Mouse (Mus musculus) heart, embryonic 14.5 days (tissue): ENCODE measurements at regions not wholly inside any gene's neighbourhood (a gene's known extent, or its start where the extent isn't known, plus 50 kb on each side); places are given as distances from the start of the nearest gene placed in this dataset.

ENCODE experiments used
- ATAC-seq: fragments of 200-750 bp; cut with Nextera tagmentation; 2 replicates; pipeline ENCODE4 v1.8.0; 2017; ENCODE audit warnings: low read depth, moderate TSS enrichment; ENCODE audit not compliant: insufficient number of reproducible peaks, insufficient read depth, low FRiP score
- H3K27ac ChIP-seq, 2 experiments: fragments of 200-500 bp in 1 of 2; fragments of 300-500 bp in 1 of 2; sonication (generic) in 1 of 2; replicated peaks in 1 of 2; 2 replicates each; pipeline ENCODE4 v1.5.1; 2012 to 2014; ENCODE audit warnings: low read depth in 2 of 2, low read length in 2 of 2, control low read depth in 1 of 2, mild to moderate bottlenecking in 1 of 2, mixed read lengths in 1 of 2; ENCODE audit not compliant: control insufficient read depth in 1 of 2, insufficient read depth in 1 of 2
- H3K27me3 ChIP-seq: fragments of 300-500 bp; sonication (generic); 2 replicates; pipeline ENCODE4 v1.6.1; 2014; ENCODE audit warnings: mild to moderate bottlenecking, low read length, control low read depth; ENCODE audit not compliant: control insufficient read depth, insufficient read depth
- H3K36me3 ChIP-seq: fragments of 300-500 bp; sonication (generic); 2 replicates; pipeline ENCODE4 v1.6.1; 2014; ENCODE audit warnings: mild to moderate bottlenecking, control low read depth, low read length, mixed read lengths; ENCODE audit not compliant: control insufficient read depth, insufficient read depth
- H3K4me1 ChIP-seq, 2 experiments: fragments of 200-500 bp in 1 of 2; fragments of 300-500 bp in 1 of 2; sonication (generic) in 1 of 2; 2 replicates each; pipeline ENCODE4 v1.6.1; 2012 to 2014; ENCODE audit warnings: low read length in 2 of 2, control low read depth in 1 of 2, mixed read lengths in 1 of 2; ENCODE audit not compliant: control insufficient read depth in 2 of 2, insufficient read depth in 2 of 2
- H3K4me2 ChIP-seq: fragments of 300-500 bp; sonication (generic); 2 replicates; pipeline ENCODE4 v1.6.1; 2014; ENCODE audit warnings: mild to moderate bottlenecking, low read length
- H3K4me3 ChIP-seq, 2 experiments: fragments of 200-500 bp in 1 of 2; fragments of 300-500 bp in 1 of 2; sonication (generic) in 1 of 2; 2 replicates each; pipeline ENCODE4 v1.5.1; 2012 to 2014; ENCODE audit warnings: low read length in 2 of 2, mild to moderate bottlenecking in 2 of 2, control low read depth in 1 of 2, low read depth in 1 of 2, moderate library complexity in 1 of 2; ENCODE audit not compliant: control insufficient read depth in 1 of 2, insufficient read depth in 1 of 2
- H3K9ac ChIP-seq: fragments of 300-500 bp; sonication (generic); 2 replicates; pipeline ENCODE4 v1.6.1; 2014; ENCODE audit warnings: mild to moderate bottlenecking, low read length
- H3K9me3 ChIP-seq: fragments of 300-500 bp; sonication (generic); 2 replicates; pipeline ENCODE4 v1.6.1; 2016; ENCODE audit warnings: low read length, control low read depth; ENCODE audit not compliant: control insufficient read depth
- WGBS: fragments of 180-500 bp; shearing (Covaris S2); extraction: QIAGEN DNeasy Blood & Tissue Kit; methylation state at CpG from one replicate; pipeline ENCODE4 v1.1.7; 2014; 5-methylcytosine and 5-hydroxymethylcytosine counted together

DNA sequence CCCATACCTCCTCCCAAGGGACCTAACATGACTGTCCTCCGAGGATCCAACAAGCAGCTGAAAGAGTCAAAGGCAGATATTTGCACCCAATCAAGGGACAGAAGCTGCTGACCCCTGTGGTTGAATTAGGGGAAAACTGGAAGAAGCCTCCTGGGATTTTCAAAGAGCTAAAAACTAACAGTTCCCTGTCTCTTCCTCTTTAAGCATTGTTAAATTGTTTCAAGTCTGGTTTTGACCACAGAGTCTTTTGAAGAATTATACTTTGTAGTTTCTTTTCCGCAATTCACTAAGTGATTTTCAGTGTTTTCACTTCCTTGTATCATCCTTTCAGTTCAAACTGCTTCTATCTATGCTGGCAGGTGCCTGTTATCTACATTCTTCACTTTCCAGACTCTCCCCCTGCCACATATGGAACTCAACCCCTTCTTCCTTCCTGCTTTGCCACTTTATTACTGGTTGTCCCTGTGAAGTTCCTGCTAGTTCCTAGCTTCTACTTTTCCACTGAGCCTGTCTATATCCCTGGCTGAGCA, 262.7 kb downstream of the Prr30 start:
- no peak for ATAC-seq
- no peak overlapping the region for H3K4me3 ChIP-seq
- 65% methylated on average over 2 of the region's 2 CpGs for WGBS

DNA sequence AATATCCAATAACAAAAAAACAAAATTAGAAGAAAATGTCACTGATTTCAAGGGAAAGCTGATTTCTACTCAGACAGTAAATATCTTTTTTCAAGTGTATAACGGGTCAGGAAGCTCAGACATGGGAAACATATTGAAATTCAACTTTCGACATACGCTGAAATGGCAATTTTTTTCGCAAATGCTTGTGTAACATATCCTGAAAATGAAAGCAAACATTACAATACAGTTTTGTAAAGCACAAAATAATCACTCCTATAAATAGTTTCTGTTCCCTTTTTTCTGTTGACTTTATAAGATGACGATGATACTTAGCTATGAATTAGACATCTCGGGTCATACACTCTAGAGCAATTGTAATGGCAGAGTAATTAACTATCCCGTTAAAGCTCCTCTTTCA, 265.6 kb downstream of the Prr30 start:
- Histone ChIP-seq H3K9me3 (no peaks in the 10 kb centered on the region), H3K4me2 (no peak overlapping the region), H3K36me3 (no peaks in the 10 kb centered on the region), H3K4me1 (no peaks in the 10 kb centered on the region), H3K9ac (no peak overlapping the region), H3K27me3 (no peaks in the 10 kb centered on the region), H3K4me3 (no peak overlapping the region), H3K27ac (no peak overlapping the region)
- 86% methylated on average over 7 of the region's 7 CpGs for WGBS
- ATAC-seq = no peak

More for the DNA sequence above, 262.7 kb downstream of the Prr30 start:
- Histone ChIP-seq H3K27ac (no peak overlapping the region), H3K36me3 (no peaks in the 10 kb centered on the region), H3K27me3 (no peaks in the 10 kb centered on the region), H3K4me1 (no peaks in the 10 kb centered on the region), H3K9ac (no peak overlapping the region), H3K4me2 (no peak overlapping the region), H3K9me3 (no peaks in the 10 kb centered on the region)

DNA sequence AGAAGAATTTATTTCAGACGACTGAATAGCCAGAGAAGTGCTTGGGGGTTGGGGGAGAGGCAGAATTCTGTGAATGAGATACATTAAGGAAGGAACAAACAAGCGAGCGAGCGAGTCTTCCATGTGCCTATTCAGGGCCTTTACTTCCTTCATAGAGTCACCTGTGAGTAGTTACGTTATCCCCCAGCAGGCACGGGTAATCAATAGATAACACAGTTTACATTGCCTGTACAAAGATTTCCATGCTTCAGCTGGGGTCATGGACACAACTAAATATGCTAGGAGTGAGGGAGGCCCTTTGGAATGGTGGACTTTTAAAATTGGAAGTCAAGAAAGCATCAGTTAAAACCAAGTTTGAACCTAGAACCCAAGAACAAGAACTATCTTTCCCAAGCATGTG, 275.2 kb downstream of the Prr30 start:
- Histone ChIP-seq H3K4me2 (no peak overlapping the region), H3K4me3 (no peak overlapping the region), H3K9me3 (no peaks in the 10 kb centered on the region), H3K9ac (no peak overlapping the region), H3K27ac (no peak overlapping the region), H3K4me1 (no peaks in the 10 kb centered on the region), H3K36me3 (no peaks in the 10 kb centered on the region), H3K27me3 (no peaks in the 10 kb centered on the region)
- ATAC-seq = no peak
- 80% methylated on average over 6 of the region's 6 CpGs for WGBS

GRCm38 (mm10) chr14:100900221-100900620, 299.9 kb downstream of the Prr30 start:
- WGBS = 56% methylated on average over 2 of the region's 2 CpGs
- Histone ChIP-seq H3K4me3 (no peak overlapping the region), H3K9ac (no peak overlapping the region), H3K4me2 (no peak overlapping the region), H3K9me3 (no peaks in the 10 kb centered on the region), H3K36me3 (no peaks in the 10 kb centered on the region), H3K27ac (no peak overlapping the region), H3K4me1 (no peaks in the 10 kb centered on the region), H3K27me3 (no peaks in the 10 kb centered on the region)
- no peak for ATAC-seq

DNA sequence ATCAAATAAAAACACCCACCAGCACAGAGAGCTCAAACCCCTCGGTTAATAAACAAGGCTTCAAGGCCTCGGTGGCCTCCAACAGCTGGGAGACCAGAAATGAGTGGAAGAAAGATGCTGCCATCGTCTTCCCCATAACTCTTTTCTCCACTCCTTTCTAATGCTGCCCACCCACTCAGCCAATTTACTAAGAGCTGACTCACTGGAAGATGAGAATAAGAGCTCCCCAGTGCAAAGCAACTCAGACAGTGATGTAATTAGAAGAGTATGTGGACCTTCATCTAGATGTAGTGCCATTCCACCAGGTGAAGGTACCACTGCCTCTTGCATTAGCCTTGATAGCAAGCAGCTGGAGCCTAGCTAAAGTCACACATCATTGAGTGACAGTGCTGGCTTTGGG, 301.1 kb downstream of the Prr30 start:
- Histone ChIP-seq H3K27ac (no peak overlapping the region), H3K9me3 (no peaks in the 10 kb centered on the region), H3K4me2 (no peak overlapping the region), H3K36me3 (no peaks in the 10 kb centered on the region), H3K9ac (no peak overlapping the region), H3K4me3 (no peak overlapping the region), H3K27me3 (no peaks in the 10 kb centered on the region), H3K4me1 (no peaks in the 10 kb centered on the region)
- 65% methylated on average over 3 of the region's 3 CpGs for whole genome bisulfite sequencing
- no peak for ATAC-seq

- no peak for ATAC-seq
- 62% methylated on average over 18 of the region's 18 CpGs for WGBS
- no peak overlapping the region for H3K4me3 ChIP-seq
- H3K4me2 ChIP-seq = no peak overlapping the region
- H3K9ac ChIP-seq = no peak overlapping the region
- H3K4me1 ChIP-seq = no peaks in the 10 kb centered on the region
- H3K36me3 ChIP-seq = no peaks in the 10 kb centered on the region
- H3K9me3 ChIP-seq = no peaks in the 10 kb centered on the region
- no peaks in the 10 kb centered on the region for H3K27me3 ChIP-seq
- H3K27ac ChIP-seq = no peak overlapping the region
Measured at GRCm38 (mm10) chr14:100889163-100890157, 310.7 kb downstream of the Prr30 start.

- 71% methylated on average over 1 of the region's 1 CpGs for WGBS
- no peaks in the 10 kb centered on the region for H3K9me3 ChIP-seq
- no peak overlapping the region for H3K4me3 ChIP-seq
- no peaks in the 10 kb centered on the region for H3K27me3 ChIP-seq
- no peaks in the 10 kb centered on the region for H3K36me3 ChIP-seq
- no peak for ATAC-seq
- H3K9ac ChIP-seq = no peak overlapping the region
- no peaks in the 10 kb centered on the region; a peak in 1 of 4 replicates for H3K4me1 ChIP-seq
- H3K27ac ChIP-seq = no peak overlapping the region
- H3K4me2 ChIP-seq = no peak overlapping the region
Measured at GRCm38 (mm10) chr14:100883115-100883514, 317.0 kb downstream of the Prr30 start.
